Mouse (Mus musculus) bone marrow macrophage, adult 2 months (primary cell): Measurements from ENCODE around the gene Ctcf.

ENCODE experiments used
- CTCF ChIP-seq: IDR thresholded peaks from 2 replicates; pipeline ENCODE4 v1.5.1; 2012; ENCODE audit warnings: low read depth, mild to moderate bottlenecking, low read length, moderate library complexity
- POLR2A ChIP-seq: IDR thresholded peaks from 2 replicates; pipeline ENCODE4 v1.6.1; 2012; ENCODE audit warnings: mild to moderate bottlenecking, low read depth, low read length, borderline replicate concordance

DNA sequence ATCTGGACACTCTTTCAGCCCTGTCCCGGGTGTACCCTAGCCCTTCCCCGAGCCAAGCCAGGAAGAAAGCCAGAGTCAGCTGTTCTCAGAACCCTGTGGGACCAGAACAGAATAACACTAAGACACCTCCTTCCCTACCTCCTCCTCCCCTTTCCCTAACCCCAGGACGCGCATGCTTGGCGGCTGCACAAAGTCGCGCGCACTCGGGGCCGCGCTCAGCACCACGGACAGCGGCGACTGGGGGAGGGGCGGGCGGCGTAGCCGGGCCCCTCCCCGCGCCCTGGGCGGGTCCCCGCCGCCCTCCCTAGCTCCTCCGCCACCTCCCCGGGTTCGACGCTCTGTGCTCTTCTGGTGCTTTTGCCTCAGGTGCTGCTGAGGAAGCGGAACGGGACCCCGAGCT, 57.3 kb downstream of the Ctcf start:
- TF ChIP-seq POLR2A = no peak
- no peak for TF ChIP-seq CTCF
